Mouse (Mus musculus) E14TG2a.4 (cell line): ENCODE measurements around the gene Cacna1a.
A peak's percentile ranks its signal among the peaks of the same experiment; 100 is the strongest.
"Not testable (repeated sequence)": the region's sequence is repeated elsewhere in the genome, so short reads cannot be mapped to it uniquely, and the experiment has no call there.

Experiments used
- H3K27me3 ChIP-seq: 2 replicates; pipeline ENCODE4 v1.6.1; 2014; ENCODE audit warnings: low read length, control low read depth; ENCODE audit not compliant: insufficient read depth
- H3K36me3 ChIP-seq: 2 replicates; pipeline ENCODE4 v1.6.1; 2014; ENCODE audit warnings: low read length, control low read depth; ENCODE audit not compliant: insufficient read depth
- H3K4me1 ChIP-seq: replicated peaks from 2 replicates; pipeline ENCODE4 v1.6.1; 2014; ENCODE audit warnings: low read depth, low read length, control low read depth
- H3K4me3 ChIP-seq: replicated peaks from 2 replicates; pipeline ENCODE4 v1.5.1; 2014; ENCODE audit warnings: mild to moderate bottlenecking, low read length
- H3K9me3 ChIP-seq: 2 replicates; pipeline ENCODE4 v1.6.1; 2014; ENCODE audit warnings: low read length, control low read depth
- CTCF ChIP-seq: conservative IDR thresholded peaks from 2 replicates; pipeline ENCODE4 v1.5.1; 2014; ENCODE audit warnings: low read length
- NANOG ChIP-seq: IDR thresholded peaks from 2 replicates; pipeline ENCODE4 v1.6.1; 2014; ENCODE audit warnings: borderline replicate concordance, low read length, mixed read lengths
- POU5F1 ChIP-seq: IDR thresholded peaks from 2 replicates; pipeline ENCODE4 v1.6.1; 2014; ENCODE audit warnings: low read length, borderline replicate concordance

Gene Cacna1a

DNA sequence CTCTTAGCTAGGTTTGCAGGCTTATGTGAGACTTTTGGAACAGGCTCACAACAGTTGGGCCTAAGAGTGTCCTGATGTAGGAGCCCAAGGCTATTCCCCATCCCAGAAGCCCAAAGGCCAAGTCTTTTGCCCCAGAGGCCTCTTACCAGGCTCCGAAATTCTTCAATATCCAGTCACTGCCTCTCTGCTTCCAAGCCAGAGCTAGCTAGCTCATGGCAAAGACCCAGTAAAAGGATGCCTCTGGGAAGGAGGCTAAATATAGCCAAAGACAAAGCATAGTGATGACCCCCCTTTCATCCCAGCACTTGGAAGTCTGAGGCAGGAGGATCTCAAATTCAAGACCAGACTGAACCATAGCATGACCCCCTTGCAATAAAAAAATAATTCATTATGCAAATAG lies 211.2 kb downstream of the Cacna1a start:
- TF ChIP-seq CTCF = no peak
- no peak for TF ChIP-seq NANOG
- TF ChIP-seq POU5F1 = no peak
- Histone ChIP-seq H3K36me3 (peaks cover 13% of the 10 kb centered on the region), H3K27me3 (peaks cover 57% of the 10 kb centered on the region), H3K9me3 (peaks cover 3% of the 10 kb centered on the region; the same call in 1 of the 2 replicates), H3K4me1 (peaks cover 67% of the 10 kb centered on the region), H3K4me3 (no peak overlapping the region)

DNA sequence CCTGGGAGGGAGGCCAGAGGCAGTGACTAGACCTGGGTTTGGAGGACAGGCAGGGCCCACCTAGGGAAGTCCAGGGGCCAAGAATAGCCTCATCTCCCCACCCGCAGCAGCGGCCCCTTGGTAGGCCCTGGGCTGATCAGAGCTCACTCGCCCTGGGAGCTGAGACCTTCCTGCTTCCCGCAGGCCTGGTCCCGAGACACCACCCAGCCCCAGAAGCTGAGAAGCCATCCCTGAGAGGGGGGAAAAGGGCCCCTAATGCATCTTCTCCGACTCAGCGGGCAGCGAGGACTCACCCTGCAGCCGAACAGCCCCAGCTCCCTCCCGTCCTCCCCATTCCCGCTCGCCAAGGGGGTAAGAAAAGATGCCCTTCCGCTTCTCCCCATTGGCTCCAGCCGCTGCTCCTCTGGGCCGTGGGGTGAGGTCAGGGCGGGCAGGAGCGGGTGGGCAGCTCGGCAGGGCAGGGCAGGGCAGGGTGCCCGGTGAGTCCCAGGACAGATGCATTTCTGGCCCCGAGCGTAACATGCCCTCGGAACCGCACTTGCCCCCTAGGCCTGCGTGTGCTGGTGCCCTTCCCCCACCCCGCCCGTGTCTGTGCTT lies 212.2 kb downstream of the Cacna1a start:
- H3K4me1 ChIP-seq = peaks cover 58% of the 10 kb centered on the region
- H3K9me3 ChIP-seq = peaks cover 3% of the 10 kb centered on the region; the same call in 1 of the 2 replicates
- TF ChIP-seq POU5F1 (no peak), NANOG (no peak), CTCF (no peak)
- H3K27me3 ChIP-seq = peaks cover 61% of the 10 kb centered on the region
- H3K36me3 ChIP-seq = peaks cover 13% of the 10 kb centered on the region
- peak overlapping the region; percentile 76 for H3K4me3 ChIP-seq

GRCm38 (mm10) chr8:84601221-84601751 lies 213.0 kb downstream of the Cacna1a start:
- H3K9me3 ChIP-seq = peaks cover 3% of the 10 kb centered on the region; the same call in 1 of the 2 replicates
- TF ChIP-seq NANOG (no peak), POU5F1 (no peak), CTCF (no peak)
- peaks cover 56% of the 10 kb centered on the region for H3K4me1 ChIP-seq
- peaks cover 60% of the 10 kb centered on the region for H3K27me3 ChIP-seq
- peaks cover 13% of the 10 kb centered on the region for H3K36me3 ChIP-seq
- H3K4me3 ChIP-seq = peak overlapping the region; percentile 76

GRCm38 (mm10) chr8:84614512-84615223 lies 226.4 kb downstream of the Cacna1a start:
- Histone ChIP-seq H3K4me1 (peaks cover 52% of the 10 kb centered on the region), H3K27me3 (peaks cover 61% of the 10 kb centered on the region), H3K36me3 (peaks cover 21% of the 10 kb centered on the region), H3K9me3 (no peaks in the 10 kb centered on the region), H3K4me3 (no peak overlapping the region)
- no peak for TF ChIP-seq POU5F1
- TF ChIP-seq CTCF = peak; percentile 82

- Histone ChIP-seq H3K36me3 (peaks cover 21% of the 10 kb centered on the region), H3K4me1 (peaks cover 50% of the 10 kb centered on the region), H3K27me3 (peaks cover 69% of the 10 kb centered on the region), H3K9me3 (no peaks in the 10 kb centered on the region), H3K4me3 (peak overlapping the region; percentile 13; the same call in 1 of the 2 replicates)
- TF ChIP-seq CTCF (no peak), POU5F1 (no peak), NANOG (no peak)
Observed at GRCm38 (mm10) chr8:84615666-84616485, 227.6 kb downstream of the Cacna1a start.

DNA sequence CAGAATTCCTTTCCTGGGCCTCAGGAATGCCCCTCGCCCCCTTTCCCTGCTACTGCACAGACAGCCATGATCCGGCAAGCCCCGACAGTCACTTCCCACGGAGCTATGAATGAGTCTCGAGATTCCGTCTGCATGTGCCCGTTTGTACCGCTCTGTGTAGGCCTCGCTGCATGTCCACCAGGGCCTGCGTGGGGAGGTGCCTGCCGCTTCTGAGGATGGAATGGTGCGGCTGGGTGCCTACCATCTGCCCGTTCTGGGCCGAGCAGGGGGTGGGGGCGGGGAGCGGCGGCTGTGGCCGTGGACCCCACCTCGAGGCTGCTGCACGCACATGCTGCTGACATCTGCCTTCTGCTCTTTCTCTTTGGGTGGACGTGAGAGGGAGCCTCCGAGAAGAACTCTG lies 228.8 kb downstream of the Cacna1a start:
- H3K9me3 ChIP-seq = no peaks in the 10 kb centered on the region

GRCm38 (mm10) chr8:84621102-84621625 lies 232.9 kb downstream of the Cacna1a start:
- no peaks in the 10 kb centered on the region for H3K36me3 ChIP-seq
- peaks cover 72% of the 10 kb centered on the region for H3K27me3 ChIP-seq
- peaks cover 21% of the 10 kb centered on the region for H3K4me1 ChIP-seq
- no peaks in the 10 kb centered on the region for H3K9me3 ChIP-seq
- no peak overlapping the region for H3K4me3 ChIP-seq
- no peak for TF ChIP-seq NANOG
- peak; percentile 47 for TF ChIP-seq CTCF
- no peak for TF ChIP-seq POU5F1

More for the DNA sequence above, 228.8 kb downstream of the Cacna1a start:
- peaks cover 13% of the 10 kb centered on the region for H3K36me3 ChIP-seq
- TF ChIP-seq CTCF (no peak), NANOG (no peak), POU5F1 (no peak)
- H3K4me1 ChIP-seq = peaks cover 44% of the 10 kb centered on the region
- H3K27me3 ChIP-seq = peaks cover 68% of the 10 kb centered on the region
- peak overlapping the region; percentile 57 for H3K4me3 ChIP-seq

DNA sequence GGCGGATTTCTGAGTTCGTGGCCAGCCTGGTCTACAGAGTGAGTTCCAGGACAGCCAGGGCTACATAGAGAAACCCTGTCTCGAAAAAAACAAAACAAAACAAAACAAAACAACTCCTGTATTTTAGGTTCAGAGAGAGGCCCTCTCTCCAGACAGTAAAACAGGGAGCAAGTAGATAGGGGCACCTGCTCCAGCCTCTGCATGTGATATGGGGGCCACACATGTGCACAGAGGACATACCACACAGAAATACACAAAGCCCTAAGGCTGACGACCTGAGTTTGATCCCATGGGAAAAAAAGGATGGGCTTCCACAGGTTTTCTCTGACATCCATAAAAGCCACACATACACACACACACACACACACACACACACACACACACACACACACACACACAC lies 235.2 kb downstream of the Cacna1a start:
- not testable (repeated sequence) for H3K4me1 ChIP-seq, H3K36me3 ChIP-seq, H3K9me3 ChIP-seq, H3K4me3 ChIP-seq
- H3K27me3 ChIP-seq = peaks cover 59% of the 10 kb centered on the region
